ENCODE assay signal across 13 mouse cellular contexts in genomic region chr10:94883216-94883615, GRCm38 (mm10).
DNase-seq lines count a peak whose midpoint lies in the region.
"Had no signal": no experiment of that assay in that cellular context is flagged by ENCODE, and none has a peak within 500 bp of the region (broad histone marks: within the 10 kb centered on the region; RNA-seq: fewer than 3 reads in every experiment).

No protein-coding gene starts in this region.

- DNase-seq in adrenal gland, adult (ENCODE audit: inconsistent age in 2 of 2, low spot score in 1 of 2): peak; percentile 83 to 87
- DNase-seq in adrenal gland, postnatal 4 days (ENCODE audit: low spot score in 2 of 2): no peak
- peak; percentile 76 for DNase-seq in ovary, adult 18-20 months (ENCODE audit: low spot score)
- no peak for DNase-seq in ovary, postnatal 10 days (ENCODE audit: low spot score)
- DNase-seq in adrenal gland, postnatal 25 days: peak; percentile 23
- peak; percentile 79 for DNase-seq in testis, postnatal 14 days (ENCODE audit: low spot score)
- DNase-seq in left cerebral cortex, postnatal 25 days (ENCODE audit: low spot score in 2 of 2): no peak
- DNase-seq in right cerebral cortex, postnatal 14 days: no peak
- DNase-seq: B cell, adult 2 months; cerebellum, adult 2 months; cerebellum, postnatal 14 days; embryo, embryonic 11 days; gastrocnemius, postnatal 10 days had no signal

- intact Hi-C loops in left cerebral cortex, postnatal 25 days (cut with DNase I): no loop called here

Comparison
In these comparisons a context has a peak if more than half of its experiments do, and no peak if none do; other contexts are left out.
1. DNase-seq: peak in adrenal gland, adult (2 of 2), ovary, adult 18-20 months (single experiment), adrenal gland, postnatal 25 days (single experiment) and testis, postnatal 14 days (single experiment); none in adrenal gland, postnatal 4 days (0 of 2), ovary, postnatal 10 days (single experiment), left cerebral cortex, postnatal 25 days (0 of 2) and right cerebral cortex, postnatal 14 days (single experiment).